Mouse (Mus musculus): ENCODE data around the gene Foxi1. TPM values are rescaled to one million over a fixed set of nuclear protein-coding genes. Genes with fewer than 3 reads are reported as not detected.

Gene Foxi1
- total RNA-seq, 2 experiments from 2014 or later, result not detected

DNA sequence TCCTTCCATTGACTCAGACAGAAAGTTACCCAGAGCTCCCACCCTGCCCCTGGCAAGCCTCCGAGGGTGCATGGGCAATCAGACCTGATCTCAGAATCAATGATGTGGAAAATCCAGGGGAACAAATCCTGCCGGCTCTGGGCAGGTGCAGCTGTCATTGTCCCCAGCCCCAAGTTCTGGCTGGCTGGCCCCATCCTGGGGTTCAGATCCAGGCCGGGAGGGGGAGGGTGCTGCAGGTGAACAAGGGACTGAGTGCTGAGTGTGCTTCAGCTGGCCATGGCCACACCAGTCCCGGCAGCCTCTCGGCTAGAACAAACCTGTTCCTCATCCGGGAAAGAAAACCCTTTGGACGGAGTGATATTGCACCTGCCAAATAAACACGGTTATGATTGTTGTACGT is 49.0 kb downstream of the Foxi1 start:
- no peak for DNase-seq (ENCODE audit: low spot score)

DNA sequence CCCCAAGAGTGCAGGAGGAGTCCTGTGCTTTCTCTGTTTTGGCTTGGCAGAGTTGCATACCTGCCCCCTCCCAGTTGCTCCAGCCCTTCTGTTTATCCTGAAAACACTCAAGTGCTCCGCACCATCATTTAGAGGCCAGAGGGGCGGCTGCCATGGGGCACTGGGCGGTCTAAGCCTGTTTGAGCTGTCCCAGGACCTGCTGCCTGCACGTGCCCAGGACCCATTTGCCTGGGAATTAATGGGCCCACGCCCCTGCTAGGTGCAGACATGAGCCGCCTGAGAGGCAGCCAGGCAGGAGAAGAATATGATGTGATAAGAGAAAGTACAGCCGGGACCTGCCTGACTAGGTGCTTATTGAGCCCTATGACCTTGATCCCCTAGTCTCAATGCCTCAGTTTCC is 52.7 kb downstream of the Foxi1 start:
- DNase-seq (ENCODE audit: low spot score), result no peak

Other genes starting within 250 kb of the Foxi1 start
- gene Kcnmb1, start 245.1 kb downstream of the Foxi1 start, total RNA-seq (2021), result under 1 TPM; 0.26 to 0.27 TPM
- under 1 TPM in 1 of 2 experiments, not detected in 1; 0.12 TPM for gene Kcnip1, start 214.9 kb downstream of the Foxi1 start, total RNA-seq (2021)
- gene Lcp2, start 161.2 kb downstream of the Foxi1 start, total RNA-seq (2021), result under 1 TPM; 0.43 to 0.64 TPM
- not detected for gene 4930469K13Rik, start 109.5 kb downstream of the Foxi1 start, total RNA-seq (2021)
- 1 to 10 TPM; 1.3 to 1.4 TPM for gene Fam196b, start 106.7 kb upstream of the Foxi1 start, total RNA-seq (2021)